Mouse (Mus musculus) gastrocnemius, adult 18-20 months (tissue): ENCODE measurements around the gene Adgrg6. TPM values are rescaled to one million over a fixed set of nuclear protein-coding genes. Genes with fewer than 3 reads are reported as not detected.

Experiments used
- DNase-seq: peaks from one replicate; pipeline ENCODE4 v3.0.0; 2021; ENCODE audit warnings: low spot score
- long read RNA-seq, 2 experiments: library from polyadenylated mRNA; stranded (forward); transcript quantifications; one replicate each; pipeline ENCODE4 v2.0.0; 2021
- total RNA-seq, 2 experiments: library from RNA; stranded (reverse); gene quantifications; 2 replicates each; pipeline ENCODE4 v1.2.3; 2021

The Adgrg6 gene
- 1 to 10 TPM; 1.2 to 1.6 TPM for total RNA-seq
- long read RNA-seq, experiment 1, full-length matches to known transcripts = 1 of 2 reads
- long read RNA-seq, experiment 1, partial matches to known transcripts = 0 of 2 reads
- long read RNA-seq, experiment 1, other reads (novel, unspliced or antisense) = 1 of 2 reads
- long read RNA-seq, experiment 2, full-length matches to known transcripts = 1 of 2 reads
- long read RNA-seq, experiment 2, partial matches to known transcripts = 1 of 2 reads
- long read RNA-seq, experiment 2, other reads (novel, unspliced or antisense) = 0 of 2 reads

DNA sequence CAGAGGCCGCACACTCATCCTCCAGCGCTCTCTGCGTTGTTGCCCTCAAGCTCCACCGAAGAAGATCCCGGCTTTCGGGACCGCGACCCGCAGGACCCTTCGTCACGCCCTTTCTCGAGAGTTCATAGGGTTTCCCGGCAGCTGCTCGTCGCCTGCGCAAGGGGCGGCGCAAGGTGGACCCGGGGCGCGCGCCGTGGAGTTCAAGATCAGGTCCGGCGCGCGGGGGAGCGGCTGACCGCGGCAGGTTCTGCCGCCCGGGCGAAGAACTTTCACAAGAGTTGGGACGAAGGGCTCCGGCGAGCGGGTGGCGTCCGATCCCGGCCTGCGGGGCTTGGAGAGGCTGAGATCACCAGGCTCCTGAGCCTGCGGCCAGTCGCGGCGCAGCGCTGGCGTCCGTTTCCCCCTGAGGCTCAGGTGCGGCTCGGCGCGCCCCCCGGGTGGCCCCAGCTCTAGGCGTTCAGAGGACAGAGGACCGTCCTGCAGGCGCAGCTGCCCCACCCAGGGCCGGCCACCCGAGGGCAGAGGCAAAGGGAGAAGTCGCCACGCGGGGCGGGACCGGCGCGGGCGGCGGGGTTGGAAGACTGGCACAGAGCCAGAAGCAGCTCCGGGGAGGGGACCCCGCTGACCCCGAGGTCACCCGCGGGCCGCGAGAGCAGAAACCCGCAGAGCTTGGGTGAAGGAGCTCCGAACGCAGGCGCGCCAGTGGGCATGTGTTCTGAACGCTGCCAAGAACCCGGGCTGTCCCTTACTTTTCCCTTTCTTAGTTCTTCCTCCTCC, at the start of gene Adgrg6:
Gene Adgrg6, minus strand, starts transcription at position 719 of the 777 bp plus-strand sequence.
- peak; percentile 22 for DNase-seq

DNA sequence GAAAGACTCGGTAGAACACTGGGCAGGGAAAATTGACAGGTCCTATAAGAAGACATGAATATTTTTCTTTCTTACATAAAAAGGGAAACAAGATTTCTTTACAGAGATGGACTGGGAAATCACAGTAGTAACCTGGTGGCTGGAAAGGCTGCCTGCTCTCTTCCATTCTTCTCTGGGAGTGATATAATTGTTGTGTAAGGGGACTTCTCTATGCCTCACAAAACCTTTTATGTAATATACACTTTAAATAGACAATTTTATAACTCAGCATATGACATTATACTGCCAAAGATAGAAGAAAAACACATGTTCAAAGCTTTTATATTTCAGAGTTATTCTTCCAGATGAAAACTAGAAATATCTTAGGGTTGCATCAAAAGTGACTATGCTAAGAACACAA, 46.8 kb upstream of the Adgrg6 start:
- DNase-seq = no peak

DNA sequence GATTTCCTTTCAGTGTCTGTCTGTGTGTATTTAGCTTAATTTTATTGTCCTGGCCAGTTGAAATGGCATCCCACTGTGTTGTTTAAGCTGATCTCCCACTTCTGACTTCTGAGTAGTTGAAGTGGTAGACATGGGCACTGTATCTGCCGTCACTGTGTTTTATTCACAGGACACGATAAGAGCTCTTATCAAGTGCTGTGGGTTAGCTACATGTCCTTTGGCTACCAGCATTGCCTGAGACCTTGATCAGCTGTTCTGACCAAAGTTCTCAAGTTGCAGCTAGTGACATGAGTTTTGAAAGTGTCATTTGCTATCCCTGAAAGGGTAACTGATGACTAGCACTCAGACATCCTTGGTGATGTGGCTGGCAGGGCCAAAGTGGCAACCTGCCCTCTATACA, 45.4 kb upstream of the Adgrg6 start:
- no peak for DNase-seq

DNA sequence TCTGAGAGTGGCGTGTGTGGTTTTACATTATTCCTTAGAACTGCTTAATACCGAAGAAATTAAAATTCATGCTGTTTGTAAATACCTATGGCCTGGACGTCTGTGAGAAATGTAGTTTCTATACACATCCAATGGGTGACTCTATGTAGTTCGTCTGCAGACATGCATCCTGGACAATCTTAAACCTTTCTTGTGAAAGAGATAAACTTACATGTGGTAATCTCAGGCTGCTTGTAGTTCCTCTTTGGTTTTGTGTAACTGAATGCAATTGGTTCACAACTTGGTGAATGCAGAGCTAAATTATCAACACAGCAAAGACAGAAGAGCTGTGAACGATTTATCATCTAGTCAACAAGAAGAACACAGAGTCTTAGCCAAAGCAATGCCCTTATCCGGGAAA, 44.2 kb upstream of the Adgrg6 start:
- no peak for DNase-seq

DNA sequence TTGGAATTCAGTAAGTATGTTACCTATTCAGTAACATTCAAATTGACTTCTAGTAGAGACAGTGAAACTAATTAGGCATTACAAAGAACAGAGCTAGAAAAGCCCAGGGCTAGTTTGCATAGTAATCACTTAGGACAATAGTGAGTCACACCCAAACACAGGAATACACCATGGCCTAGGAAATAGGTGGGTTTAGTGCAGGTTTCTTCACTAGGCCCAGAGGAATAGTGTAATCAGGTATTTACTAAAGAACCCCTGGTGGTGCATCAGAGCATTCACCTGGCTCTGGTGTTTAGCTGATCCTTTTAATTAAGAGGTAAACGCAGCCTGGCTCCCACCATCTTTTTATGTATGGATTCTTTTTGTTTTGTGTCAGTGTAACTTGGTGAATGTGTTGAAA, 38.0 kb upstream of the Adgrg6 start:
- DNase-seq = no peak

DNA sequence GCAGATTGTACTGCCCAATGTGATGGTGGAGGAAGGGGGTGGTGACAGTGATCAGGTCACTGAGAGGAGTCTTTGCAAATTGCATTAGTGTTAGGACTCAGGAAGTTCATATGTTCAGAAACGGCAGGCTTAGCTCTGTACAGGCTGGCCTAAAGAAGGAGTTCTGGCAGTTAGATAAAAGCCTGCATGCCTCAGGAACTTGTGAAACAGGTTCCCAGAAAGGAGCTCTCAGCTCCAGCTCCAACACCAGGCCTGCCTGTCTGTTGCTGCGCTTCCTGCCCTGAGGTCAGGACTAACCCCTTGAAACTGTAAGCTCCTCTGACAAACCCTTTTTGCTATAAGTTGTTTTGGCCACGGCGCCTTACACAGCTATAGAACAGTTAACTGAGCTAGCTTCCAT, 28.8 kb upstream of the Adgrg6 start:
- no peak for DNase-seq

DNA sequence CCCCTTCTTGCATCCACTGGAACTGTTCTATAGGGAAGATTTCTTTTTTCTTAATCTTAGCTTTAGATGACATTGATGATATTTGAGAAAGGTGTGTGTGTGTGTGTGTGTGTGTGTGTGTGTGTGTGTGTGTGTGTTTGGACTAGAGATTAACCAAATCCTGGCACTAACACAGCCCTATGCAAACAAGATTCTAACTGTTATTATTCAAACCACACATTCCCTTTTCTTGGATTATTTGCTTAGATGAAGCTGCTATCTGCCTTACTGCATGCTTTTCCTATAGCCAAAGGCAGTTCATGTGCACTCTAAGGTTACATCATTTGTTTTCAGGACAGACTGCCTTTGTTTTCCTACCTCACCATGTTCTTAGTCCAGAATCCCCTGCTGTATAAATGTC, 25.7 kb upstream of the Adgrg6 start:
- no peak for DNase-seq

DNA sequence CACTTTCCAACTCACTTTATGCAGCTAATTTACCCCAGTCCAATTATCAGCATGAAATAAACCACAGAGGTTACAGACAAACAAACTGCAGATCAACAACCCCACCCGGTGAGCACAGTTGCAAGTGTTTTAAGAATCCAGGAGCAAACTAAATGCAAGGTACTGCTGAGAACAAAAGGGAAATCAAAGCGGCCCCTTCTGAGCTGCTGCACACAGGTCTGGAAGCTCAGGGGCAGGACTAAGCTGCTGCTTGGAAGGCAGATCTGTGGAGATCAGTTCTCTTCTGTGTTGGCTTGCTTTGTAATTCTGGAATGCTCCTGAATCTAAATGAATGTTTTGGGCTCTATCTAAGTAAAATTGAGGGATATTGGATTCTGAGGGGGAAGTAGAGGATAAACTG, 25.2 kb upstream of the Adgrg6 start:
- no peak for DNase-seq

DNA sequence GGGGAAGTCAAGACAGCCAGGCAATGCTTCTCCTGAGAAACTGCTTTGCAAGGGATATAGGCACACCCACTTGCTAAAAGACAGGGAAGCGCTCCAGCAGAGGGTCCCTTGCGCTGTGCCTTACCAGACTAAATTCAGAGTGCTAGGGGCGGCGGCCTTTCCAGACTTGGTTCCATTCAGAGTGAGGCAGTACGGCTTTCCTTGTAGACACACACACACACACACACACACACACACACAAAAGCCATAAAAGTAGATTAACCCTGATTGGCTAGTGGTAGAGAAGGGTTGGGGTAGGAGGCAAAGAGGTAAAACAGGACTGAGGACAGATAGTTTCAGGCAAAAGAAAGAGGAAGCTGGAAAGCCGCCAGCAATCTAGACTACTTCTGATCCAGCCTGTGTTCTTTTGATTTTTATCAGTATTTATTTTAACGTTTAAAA, 672 bp upstream of the Adgrg6 start:
- no peak for DNase-seq

DNA sequence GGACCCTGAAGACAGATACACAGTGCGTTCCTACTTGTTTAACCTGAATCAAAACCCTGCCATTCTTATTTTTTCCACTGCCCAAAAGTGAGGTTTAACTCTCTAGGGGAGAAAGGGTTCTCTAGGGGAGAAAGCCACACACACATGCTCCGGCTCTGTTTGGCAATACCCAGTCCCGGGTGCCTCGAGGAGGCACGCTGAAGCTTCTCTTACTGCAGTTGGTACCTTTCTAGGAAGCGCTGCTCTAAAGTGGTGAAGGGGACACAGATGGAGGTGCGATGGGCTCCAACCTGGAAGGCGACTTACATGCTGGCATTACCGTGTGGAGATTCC, 885 bp downstream of the Adgrg6 start:
- no peak for DNase-seq

DNA sequence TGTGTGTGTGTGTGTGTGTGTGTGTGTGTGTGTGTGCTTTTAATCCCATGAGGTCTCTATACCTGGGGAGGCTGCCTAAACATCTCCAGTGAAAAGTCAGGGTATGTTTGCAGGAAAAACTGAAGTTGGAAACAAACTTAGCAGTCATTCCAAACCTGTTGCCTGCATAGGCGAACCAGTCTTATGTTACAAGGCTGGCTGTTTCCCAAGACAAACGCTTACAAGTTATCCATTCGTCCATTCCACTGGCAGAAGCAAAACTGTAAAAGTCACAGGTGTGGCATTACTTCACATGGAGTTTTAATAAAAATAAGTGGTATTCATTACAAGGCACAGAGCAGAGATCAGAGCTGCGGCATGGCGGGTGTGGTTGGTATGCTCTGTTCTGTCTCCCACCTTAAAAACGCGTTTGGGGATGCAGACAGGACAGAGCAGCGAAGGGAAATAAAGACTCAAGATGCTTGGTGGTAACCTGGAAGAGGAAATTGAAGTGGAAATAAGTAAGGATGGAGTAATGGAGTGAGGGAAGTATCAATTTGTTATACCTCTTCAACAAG, 1.9 kb downstream of the Adgrg6 start:
- no peak for DNase-seq

DNA sequence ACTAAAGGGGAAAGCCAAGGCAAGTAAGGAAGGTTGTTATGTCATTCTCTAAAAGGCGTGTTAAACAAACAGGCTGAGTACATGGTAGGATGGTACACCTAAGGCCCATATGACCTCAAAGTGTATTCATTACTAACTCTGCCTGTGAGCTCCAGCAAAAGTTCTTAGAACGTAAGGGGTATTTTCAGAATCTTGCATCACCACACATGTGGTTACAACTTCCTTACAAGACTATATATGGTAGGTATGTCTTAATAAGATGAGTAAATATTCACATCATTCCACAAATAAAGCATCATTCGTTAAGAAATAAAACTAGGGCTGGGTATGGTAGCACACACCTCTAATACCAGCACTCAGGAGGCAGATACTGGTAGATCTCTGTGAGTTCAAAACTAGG, 8.4 kb downstream of the Adgrg6 start:
- no peak for DNase-seq

DNA sequence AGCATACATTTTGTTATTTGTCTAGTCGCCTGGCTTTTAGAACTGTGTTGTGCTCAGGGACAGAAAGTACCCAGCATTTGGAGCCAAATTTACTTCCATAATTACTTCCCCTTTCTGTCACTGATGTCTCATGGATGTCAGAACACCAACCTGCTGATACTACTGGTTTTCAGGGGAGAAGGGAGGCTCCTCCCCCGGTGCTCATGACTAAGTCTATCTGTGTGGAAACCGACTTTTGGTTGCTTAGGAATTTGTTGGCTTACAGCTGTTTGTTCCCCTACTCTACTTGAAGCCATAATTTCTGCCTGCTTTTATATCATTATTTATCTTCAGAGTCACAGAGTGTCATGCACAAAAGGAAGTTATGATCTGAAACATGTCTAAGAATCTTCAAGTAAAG, 14.4 kb downstream of the Adgrg6 start:
- peak; percentile 11 for DNase-seq

DNA sequence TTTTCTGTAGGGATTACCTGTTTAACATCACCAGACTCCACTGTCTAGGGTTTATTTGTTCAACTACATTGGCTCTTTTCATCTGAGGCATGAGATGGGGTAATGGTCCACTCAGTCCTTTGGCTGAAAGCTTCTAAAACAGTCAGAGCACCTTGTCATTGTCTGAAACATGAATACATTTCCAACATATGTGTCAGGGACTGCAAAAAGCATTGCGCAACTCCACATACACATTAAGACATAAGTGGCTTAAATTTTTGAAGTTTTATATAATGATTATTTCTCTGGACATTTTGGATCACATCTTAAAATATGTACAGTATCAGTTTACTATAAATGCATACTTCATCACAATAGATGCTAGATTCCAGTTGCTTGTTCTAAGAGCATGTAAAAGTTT, 14.8 kb downstream of the Adgrg6 start:
- no peak for DNase-seq

DNA sequence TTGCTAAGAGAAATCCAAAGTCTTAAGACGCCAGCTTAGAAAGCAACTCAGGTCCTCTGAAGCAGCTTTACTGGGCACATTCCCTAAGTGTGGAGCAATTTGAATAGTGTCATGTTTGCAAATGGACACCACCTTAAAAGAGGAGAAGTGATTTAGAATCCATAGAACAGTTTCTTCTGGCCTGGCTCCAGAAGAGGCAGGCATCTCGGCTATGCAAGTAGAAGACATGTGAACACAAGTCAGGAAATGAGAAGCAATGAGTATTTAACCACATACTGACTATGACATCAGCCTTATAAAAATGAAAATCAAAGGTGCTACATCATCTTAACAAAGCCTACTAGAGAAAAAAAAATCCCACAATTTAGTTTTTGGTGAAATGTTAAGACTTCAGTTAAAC, 17.7 kb downstream of the Adgrg6 start:
- no peak for DNase-seq

DNA sequence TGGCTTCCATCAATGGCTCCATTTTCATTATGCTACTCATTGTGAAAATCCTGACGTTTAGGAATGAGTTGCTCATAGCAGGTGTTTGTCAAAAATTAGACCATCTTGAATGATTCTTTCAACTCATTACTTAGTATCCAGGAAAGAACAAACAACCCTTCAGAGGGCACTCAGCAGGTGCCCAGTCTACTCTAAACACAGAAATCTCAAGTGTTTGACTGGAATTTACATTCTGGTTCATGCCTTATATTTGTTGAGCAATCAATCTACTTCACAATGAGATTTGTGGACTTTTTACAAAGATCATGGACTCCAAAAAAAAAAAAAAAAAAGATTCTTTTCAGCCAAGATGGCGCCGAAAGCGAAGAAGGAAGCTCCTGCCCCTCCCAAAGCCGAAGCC, 22.7 kb downstream of the Adgrg6 start:
- no peak for DNase-seq

DNA sequence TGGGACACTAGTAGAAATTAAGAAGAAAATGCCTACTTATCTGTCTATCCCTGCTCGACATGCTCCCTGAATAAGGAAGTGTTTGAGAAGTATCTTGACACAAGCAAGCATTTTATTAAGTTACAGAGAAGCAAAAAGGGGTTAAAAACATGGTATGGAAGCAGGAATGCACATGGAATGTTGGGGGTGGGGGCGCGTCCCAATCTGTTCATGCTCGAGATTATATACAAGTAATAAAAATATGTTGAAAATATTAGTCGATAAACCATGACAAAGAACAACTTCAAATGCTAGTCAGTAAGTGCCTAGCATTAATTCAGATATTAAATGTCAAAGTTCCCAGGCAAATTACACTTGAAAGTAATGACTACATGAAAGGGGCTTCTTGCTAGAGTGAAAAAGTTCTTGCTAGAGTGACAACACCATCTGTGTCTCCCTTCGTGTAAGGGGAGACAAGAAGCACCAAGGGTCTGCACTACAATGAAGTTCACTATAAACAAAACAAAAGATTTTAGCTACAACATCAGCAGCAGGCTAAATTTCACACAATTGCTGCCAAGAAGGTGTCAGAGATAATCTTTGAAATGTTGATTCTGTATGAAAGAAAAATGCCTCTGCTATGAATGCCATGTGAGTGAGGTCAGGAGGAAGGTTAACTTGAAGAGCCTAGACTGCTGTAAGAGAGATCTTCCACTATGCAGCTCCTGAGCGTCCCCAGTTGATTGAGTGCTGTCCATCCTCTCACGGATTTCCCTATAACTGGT, 24.4 kb downstream of the Adgrg6 start:
- DNase-seq = no peak

DNA sequence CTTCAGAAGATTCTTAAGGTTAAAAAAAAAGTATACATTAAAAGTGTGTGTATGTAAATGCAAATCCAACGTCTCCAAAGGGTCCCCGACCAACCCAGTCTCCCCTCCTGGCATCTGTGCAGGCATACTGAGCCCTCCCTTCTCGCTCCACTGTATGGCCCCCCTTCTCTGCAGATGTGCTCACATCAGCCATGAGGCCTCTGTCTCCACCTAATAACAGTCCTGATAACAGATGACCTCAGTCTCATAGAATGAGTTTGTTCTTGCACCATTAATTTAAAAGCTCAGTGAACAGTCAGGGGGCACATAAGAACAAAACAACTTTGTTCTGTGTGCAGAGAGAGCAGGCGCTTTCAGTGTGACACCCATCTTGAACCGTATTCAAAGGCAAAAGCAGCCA, 27.6 kb downstream of the Adgrg6 start:
- DNase-seq = no peak

DNA sequence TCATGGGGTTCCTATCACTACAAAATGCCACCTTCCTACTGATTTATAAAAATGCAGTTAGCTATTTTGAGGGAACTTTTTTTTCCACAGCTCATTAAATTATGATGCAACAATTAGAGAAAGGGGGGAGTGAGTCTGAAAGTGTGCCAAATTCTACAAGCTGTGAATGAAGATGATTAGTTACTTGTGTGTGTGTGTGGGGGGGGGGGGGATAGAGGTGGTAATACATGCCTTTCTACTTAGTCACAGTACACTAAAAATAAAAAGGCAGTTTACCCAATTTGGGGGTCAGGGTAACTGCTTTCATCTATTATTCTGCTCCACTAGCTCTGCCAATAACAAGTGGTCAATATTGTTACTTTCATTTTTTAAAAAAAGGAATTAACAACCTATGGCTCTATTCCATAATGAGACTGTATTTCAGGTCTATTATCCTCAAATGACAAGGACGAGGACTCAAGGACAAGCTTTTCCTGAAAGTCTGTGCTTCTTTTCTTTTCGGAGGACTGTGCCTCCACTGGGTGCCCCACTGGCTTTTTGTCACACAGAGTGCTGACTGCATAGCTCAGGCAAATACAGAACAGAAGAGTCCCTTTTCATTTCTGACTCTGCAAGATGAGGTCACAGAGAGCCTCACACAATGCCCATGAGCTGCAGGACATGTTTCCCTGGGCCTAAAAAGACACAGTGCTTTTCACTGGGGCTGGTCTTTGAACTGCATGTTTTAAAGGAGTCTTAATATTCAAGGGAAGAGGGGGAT, 33.4 kb downstream of the Adgrg6 start:
- DNase-seq = no peak

DNA sequence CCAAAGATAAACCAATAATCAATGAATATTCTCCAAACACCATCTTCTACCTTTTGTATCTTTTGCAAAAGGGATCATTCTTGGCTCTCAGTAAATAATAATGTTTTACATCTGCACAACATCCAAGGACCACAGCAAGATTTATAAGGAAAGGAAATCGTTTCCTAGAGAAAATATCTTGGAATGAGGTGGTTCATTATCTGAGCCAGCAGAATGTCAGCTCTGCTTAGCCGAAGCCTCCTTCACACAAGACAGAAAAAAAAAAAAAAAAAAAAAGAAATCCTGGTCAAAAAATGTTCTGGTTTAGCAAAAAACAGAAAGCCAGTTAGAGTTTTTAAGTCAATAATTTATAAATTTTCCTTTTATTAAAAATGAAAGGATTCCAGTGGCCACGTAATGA, 34.3 kb downstream of the Adgrg6 start:
- no peak for DNase-seq

DNA sequence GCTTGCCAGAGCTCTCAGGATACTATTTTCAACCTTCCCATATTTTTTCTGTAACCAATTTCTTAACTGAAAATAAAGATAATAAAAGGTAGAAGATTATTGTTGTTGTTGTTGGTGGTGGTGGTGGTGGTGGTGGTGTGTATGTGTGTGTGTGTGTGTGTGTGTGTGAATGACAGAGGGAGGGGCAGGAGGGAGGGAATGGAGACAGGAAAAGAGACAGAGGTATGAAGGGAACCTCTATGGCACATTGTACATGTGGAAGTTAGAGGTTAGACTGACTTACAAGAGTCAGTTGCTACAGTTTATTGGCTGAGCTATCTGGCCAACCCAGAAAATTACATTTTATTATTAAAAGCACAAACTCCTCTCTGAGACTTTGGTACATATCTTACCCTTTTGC, 49.8 kb downstream of the Adgrg6 start:
- no peak for DNase-seq

DNA sequence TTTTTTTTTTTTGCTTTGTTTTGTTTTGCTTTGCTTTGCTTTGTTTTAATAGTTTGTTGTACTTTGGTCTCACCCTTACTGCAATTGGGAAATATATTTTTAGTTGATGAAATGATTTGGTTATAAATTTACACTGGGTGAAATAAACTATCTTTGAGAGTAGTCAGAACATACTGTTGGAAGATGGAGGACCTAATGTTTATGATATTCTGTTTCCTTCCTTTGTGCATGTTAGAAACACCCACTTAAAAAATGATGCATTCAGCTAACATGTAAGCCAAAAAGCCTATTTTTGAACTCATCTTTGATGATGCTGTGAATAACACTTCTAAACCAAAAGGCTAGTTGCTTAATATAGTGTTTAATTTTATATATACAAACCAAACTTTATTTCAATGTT, 50.3 kb downstream of the Adgrg6 start:
- no peak for DNase-seq
